Mouse (Mus musculus) stomach, embryonic 14.5 days (tissue): Measurements from ENCODE around the gene Ushbp1. TPM values are rescaled to one million over a fixed set of nuclear protein-coding genes. Genes with fewer than 3 reads are reported as not detected.

ENCODE experiments used
- ATAC-seq: fragments of 200-750 bp; cut with Nextera tagmentation; 2 replicates; pipeline ENCODE4 v1.8.0; 2017; ENCODE audit warnings: low read depth, moderate TSS enrichment; ENCODE audit not compliant: insufficient number of reproducible peaks, insufficient read depth, low FRiP score
- H3K27ac ChIP-seq: fragments of 300-500 bp; sonication (generic); 2 replicates; pipeline ENCODE4 v1.5.1; 2014; ENCODE audit warnings: mild to moderate bottlenecking, low read length, moderate library complexity, mixed read lengths
- H3K27me3 ChIP-seq: fragments of 300-500 bp; sonication (generic); 2 replicates; pipeline ENCODE4 v1.6.1; 2014; ENCODE audit warnings: low read length, control low read depth, mixed read lengths; ENCODE audit not compliant: control insufficient read depth, insufficient read depth
- H3K36me3 ChIP-seq: fragments of 300-500 bp; sonication (generic); 2 replicates; pipeline ENCODE4 v1.6.1; 2014; ENCODE audit warnings: mild to moderate bottlenecking, control low read depth, low read length, moderate library complexity, mixed read lengths; ENCODE audit not compliant: control insufficient read depth, insufficient read depth
- H3K4me1 ChIP-seq: fragments of 300-500 bp; sonication (generic); 2 replicates; pipeline ENCODE4 v1.6.1; 2014; ENCODE audit warnings: low read length, control low read depth, mixed read lengths; ENCODE audit not compliant: control insufficient read depth, insufficient read depth
- H3K4me2 ChIP-seq: fragments of 300-500 bp; sonication (generic); replicated peaks from 2 replicates; pipeline ENCODE4 v1.6.1; 2014; ENCODE audit warnings: low read depth, low read length, control low read depth
- H3K4me3 ChIP-seq: fragments of 300-500 bp; sonication (generic); 2 replicates; pipeline ENCODE4 v1.5.1; 2014; ENCODE audit warnings: low read depth, low read length, control low read depth
- H3K9ac ChIP-seq: fragments of 300-500 bp; sonication (generic); replicated peaks from 2 replicates; pipeline ENCODE4 v1.6.1; 2014; ENCODE audit warnings: low read depth, mild to moderate bottlenecking, control low read depth, low read length, moderate library complexity, mixed read lengths
- H3K9me3 ChIP-seq: fragments of 300-500 bp; sonication (generic); 2 replicates; pipeline ENCODE4 v1.6.1; 2016; ENCODE audit warnings: low read depth, low read length, control low read depth; ENCODE audit not compliant: control insufficient read depth
- WGBS: fragments of 180-500 bp; shearing (Covaris S2); extraction: QIAGEN DNeasy Blood & Tissue Kit; methylation state at CpG from one replicate; pipeline ENCODE4 v1.1.7; 2014; 5-methylcytosine and 5-hydroxymethylcytosine counted together
- polyA plus RNA-seq: library from polyadenylated mRNA; unstranded; fragments of >200 nt; fragmentation: Nextera tagmentation; extraction: Ambion mirVana; gene quantifications from 2 replicates; pipeline ENCODE4 v1.2.1, GENCODE M21; 2014

Gene Ushbp1
- polyA plus RNA-seq, 1 experiment from 2014 or later, result 8.6 TPM

DNA sequence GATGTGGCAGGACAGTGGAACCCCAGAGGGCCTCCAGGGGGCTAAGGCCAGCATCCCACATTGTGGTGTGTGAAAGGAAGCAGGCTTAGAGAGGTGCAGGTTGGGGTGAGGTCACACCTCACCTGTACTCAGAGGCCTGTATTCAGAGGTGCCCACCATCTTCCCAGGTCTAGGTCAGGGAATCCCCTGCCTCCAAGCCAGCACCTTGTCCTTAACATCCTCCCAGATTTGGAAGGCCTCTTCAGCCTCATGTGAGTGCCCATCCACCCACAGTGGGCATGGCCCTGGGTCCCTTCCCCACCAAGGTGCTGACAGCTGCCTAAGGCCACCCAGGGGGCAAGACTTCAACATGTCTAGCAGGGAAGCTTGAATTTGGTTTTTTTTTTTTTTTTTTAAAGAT lies 5.9 kb upstream of the Ushbp1 start:
- H3K27ac ChIP-seq, result no peak overlapping the region
- peaks cover 14% of the 10 kb centered on the region for H3K36me3 ChIP-seq
- H3K4me2 ChIP-seq, result no peak overlapping the region
- no peak for ATAC-seq
- H3K27me3 ChIP-seq, result no peaks in the 10 kb centered on the region
- peaks cover 8% of the 10 kb centered on the region for H3K4me1 ChIP-seq
- no peaks in the 10 kb centered on the region for H3K9me3 ChIP-seq
- H3K4me3 ChIP-seq, result no peak overlapping the region
- H3K9ac ChIP-seq, result no peak overlapping the region

DNA sequence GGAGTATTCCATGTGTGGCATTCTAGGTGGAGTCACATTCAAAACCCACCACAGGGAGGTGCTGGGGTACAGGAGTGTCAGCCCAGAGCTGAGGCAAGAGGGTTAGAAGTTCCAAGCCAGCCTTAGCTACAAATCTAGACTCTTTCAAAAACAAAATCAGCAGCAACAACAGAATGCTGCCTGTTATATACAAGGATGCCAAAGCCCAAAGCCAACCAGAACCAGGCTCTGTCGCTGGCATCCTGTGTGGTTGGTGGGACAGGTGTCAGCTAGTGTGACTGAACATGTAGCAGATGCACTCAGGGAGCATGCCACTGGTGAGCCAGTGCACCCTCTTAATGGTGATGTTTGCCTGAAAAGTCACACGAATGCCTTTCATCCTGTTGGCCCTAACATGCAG lies 5.2 kb upstream of the Ushbp1 start:
- H3K4me1 ChIP-seq, result peaks cover 8% of the 10 kb centered on the region
- no peaks in the 10 kb centered on the region for H3K9me3 ChIP-seq
- peaks cover 14% of the 10 kb centered on the region for H3K36me3 ChIP-seq
- no peak overlapping the region for H3K9ac ChIP-seq
- H3K4me3 ChIP-seq, result no peak overlapping the region
- WGBS, result 85% methylated on average over 2 of the region's 2 CpGs
- H3K27me3 ChIP-seq, result no peaks in the 10 kb centered on the region
- H3K27ac ChIP-seq, result no peak overlapping the region
- ATAC-seq, result no peak
- H3K4me2 ChIP-seq, result no peak overlapping the region

DNA sequence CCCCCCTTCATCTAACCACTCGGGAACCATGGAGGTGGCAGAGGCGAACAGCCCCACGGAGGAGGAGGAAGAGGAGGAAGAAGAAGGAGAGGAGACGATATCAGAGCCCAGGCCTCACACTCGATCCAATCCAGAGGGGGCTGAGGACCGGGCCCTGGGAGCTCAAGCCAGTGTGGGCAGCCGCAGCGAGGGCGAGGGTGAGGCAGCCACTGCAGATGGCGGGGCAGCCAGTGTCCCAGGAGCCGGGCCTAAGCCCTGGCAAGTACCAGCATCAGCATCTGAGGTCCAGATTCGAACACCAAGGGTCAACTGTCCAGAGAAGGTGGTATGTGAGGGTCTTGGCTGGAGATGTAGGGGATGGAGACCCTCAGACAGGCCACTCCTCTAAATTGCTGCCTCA lies 2.1 kb upstream of the Ushbp1 start:
- H3K9ac ChIP-seq, result 0 out of 2 replicates have a peak overlapping the region, but pooled peaks have one; percentile 74
- peaks cover 14% of the 10 kb centered on the region for H3K36me3 ChIP-seq

GRCm38 (mm10) chr8:71396639-71397305 lies 1.2 kb upstream of the Ushbp1 start, which contains the start of gene Babam1:
Gene Babam1 (plus strand): TSS chr8:71396861.
- Histone ChIP-seq H3K9ac (peak within 1 kb of the TSS; percentile 74), H3K4me2 (peak within 1 kb of the TSS; percentile 74), H3K27me3 (no peaks in the 10 kb centered on the region), H3K4me1 (peaks cover 8% of the 10 kb centered on the region), H3K27ac (peak within 1 kb of the TSS; percentile 52; the same call in 1 of the 2 replicates), H3K4me3 (peak within 1 kb of the TSS; percentile 75), H3K36me3 (peaks cover 14% of the 10 kb centered on the region), H3K9me3 (no peaks in the 10 kb centered on the region)
- WGBS, result under 1% methylated on average over 34 of the region's 34 CpGs
- ATAC-seq, result peak; percentile 95

More for the DNA sequence above, 2.1 kb upstream of the Ushbp1 start:
- no peak overlapping the region for H3K27ac ChIP-seq
- H3K27me3 ChIP-seq, result no peaks in the 10 kb centered on the region
- H3K4me1 ChIP-seq, result peaks cover 8% of the 10 kb centered on the region
- peak overlapping the region; percentile 74 for H3K4me2 ChIP-seq
- 88% methylated on average over 12 of the region's 12 CpGs for WGBS
- ATAC-seq, result no peak
- H3K9me3 ChIP-seq, result no peaks in the 10 kb centered on the region
- peak overlapping the region; percentile 75 for H3K4me3 ChIP-seq

DNA sequence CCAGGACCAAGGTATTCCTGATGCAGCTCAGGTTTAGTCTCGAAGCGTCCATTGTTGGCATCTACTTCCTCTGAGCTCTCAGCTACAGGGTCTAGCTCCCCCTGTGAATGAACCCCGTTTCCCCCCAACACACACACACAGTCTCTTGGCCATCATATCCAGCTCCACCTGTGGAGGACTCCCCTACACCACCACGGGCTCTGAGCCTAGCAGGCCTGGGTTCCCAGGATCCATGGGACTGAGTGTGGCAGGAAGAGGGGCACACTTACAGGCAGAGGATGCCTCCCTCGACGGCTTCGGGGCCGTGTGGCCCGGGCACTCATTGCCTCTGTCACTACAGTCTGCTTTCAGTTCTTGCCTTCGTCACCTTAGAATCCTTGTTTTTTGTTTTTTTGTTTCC lies 531 bp downstream of the Ushbp1 start:
- peaks cover 8% of the 10 kb centered on the region for H3K4me1 ChIP-seq
- H3K9me3 ChIP-seq, result no peaks in the 10 kb centered on the region
- H3K27me3 ChIP-seq, result no peaks in the 10 kb centered on the region
- H3K27ac ChIP-seq, result no peak overlapping the region
- H3K36me3 ChIP-seq, result peaks cover 14% of the 10 kb centered on the region
- H3K4me3 ChIP-seq, result no peak overlapping the region
- 84% methylated on average over 10 of the region's 10 CpGs for WGBS
- no peak for ATAC-seq
- H3K9ac ChIP-seq, result no peak overlapping the region
- H3K4me2 ChIP-seq, result peak overlapping the region; percentile 22; the same call in 1 of the 2 replicates

- H3K9me3 ChIP-seq, result no peaks in the 10 kb centered on the region
- no peak for ATAC-seq
- WGBS, result 80% methylated on average over 7 of the region's 7 CpGs
- peak overlapping the region; percentile 22 for H3K4me2 ChIP-seq
- no peaks in the 10 kb centered on the region for H3K27me3 ChIP-seq
- H3K27ac ChIP-seq, result no peak overlapping the region
- no peak overlapping the region for H3K9ac ChIP-seq
- peaks cover 9% of the 10 kb centered on the region for H3K36me3 ChIP-seq
- H3K4me1 ChIP-seq, result peaks cover 8% of the 10 kb centered on the region
- H3K4me3 ChIP-seq, result no peak overlapping the region
Measured at GRCm38 (mm10) chr8:71394481-71394880, 1.1 kb downstream of the Ushbp1 start.

DNA sequence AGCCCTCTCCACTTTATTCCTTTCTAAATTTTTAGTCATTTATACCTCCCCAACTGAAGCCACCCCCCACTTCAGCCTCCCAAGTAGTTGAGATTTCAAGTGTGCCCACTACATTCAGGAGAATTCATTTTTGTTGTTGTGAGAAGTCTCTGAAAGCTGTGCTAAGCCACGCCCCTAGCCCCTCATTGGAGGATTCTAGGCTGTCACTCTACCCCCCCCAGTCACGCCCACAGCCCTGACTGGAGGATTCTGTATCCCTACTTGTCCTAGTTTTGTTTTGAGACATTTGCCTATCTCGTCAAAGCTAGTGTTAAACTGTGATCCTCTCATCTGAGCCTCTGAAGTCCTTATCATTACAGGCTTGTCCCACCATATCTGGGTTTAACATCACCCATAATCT lies 2.7 kb downstream of the Ushbp1 start:
- Histone ChIP-seq H3K36me3 (no peaks in the 10 kb centered on the region), H3K4me2 (no peak overlapping the region), H3K9ac (no peak overlapping the region), H3K9me3 (no peaks in the 10 kb centered on the region), H3K27me3 (no peaks in the 10 kb centered on the region), H3K27ac (no peak overlapping the region), H3K4me1 (peaks cover 8% of the 10 kb centered on the region), H3K4me3 (no peak overlapping the region)
- ATAC-seq, result no peak
- 11% methylated on average over 3 of the region's 3 CpGs for WGBS

DNA sequence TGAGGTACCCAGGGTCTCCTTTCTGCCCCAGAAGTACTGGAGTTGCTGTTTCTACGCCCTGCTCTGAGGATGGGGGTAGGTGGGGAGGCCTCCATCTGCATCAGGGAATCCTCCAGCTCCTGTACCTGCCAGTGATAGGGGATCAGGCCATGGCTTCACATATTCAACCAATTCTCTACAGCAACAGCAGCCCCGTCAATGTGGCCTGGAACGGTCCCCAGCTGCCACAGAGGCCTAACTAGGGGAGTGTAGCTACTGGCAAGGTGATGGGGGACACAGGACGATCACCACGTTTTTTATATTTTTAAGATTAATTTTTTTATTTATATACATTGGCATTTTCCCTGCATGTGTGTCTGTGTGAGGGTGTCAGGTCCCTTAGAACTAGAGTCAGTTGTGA lies 3.2 kb downstream of the Ushbp1 start:
- no peak overlapping the region for H3K4me3 ChIP-seq
- H3K36me3 ChIP-seq, result no peaks in the 10 kb centered on the region
- no peak overlapping the region for H3K4me2 ChIP-seq
- peaks cover 3% of the 10 kb centered on the region for H3K4me1 ChIP-seq
- H3K9ac ChIP-seq, result no peak overlapping the region
- H3K9me3 ChIP-seq, result no peaks in the 10 kb centered on the region
- H3K27ac ChIP-seq, result no peak overlapping the region
- WGBS, result 75% methylated on average over 5 of the region's 5 CpGs
- no peaks in the 10 kb centered on the region for H3K27me3 ChIP-seq
- no peak for ATAC-seq

- Histone ChIP-seq H3K4me1 (no peaks in the 10 kb centered on the region), H3K9ac (no peak overlapping the region), H3K4me2 (no peak overlapping the region), H3K36me3 (no peaks in the 10 kb centered on the region), H3K27ac (no peak overlapping the region), H3K27me3 (no peaks in the 10 kb centered on the region), H3K9me3 (no peaks in the 10 kb centered on the region), H3K4me3 (no peak overlapping the region)
- 89% methylated on average over 2 of the region's 2 CpGs for WGBS
- no peak for ATAC-seq
Measured at GRCm38 (mm10) chr8:71391696-71392095, 3.9 kb downstream of the Ushbp1 start.
